Mouse (Mus musculus) olfactory bulb, adult 2 months (tissue): ENCODE results near the gene Ccdc9b. TPM values are rescaled to one million over a fixed set of nuclear protein-coding genes. Genes with fewer than 3 reads are reported as not detected.

Source experiments
- H3K27ac ChIP-seq: fragments of 200-500 bp; 2 replicates; pipeline ENCODE4 v1.5.1; 2012; ENCODE audit warnings: low read depth, low read length; ENCODE audit not compliant: insufficient read depth
- H3K4me1 ChIP-seq: fragments of 200-500 bp; 2 replicates; pipeline ENCODE4 v1.6.1; 2012; ENCODE audit warnings: low read length; ENCODE audit not compliant: control insufficient read depth, insufficient read depth
- H3K4me3 ChIP-seq: fragments of 200-500 bp; 2 replicates; pipeline ENCODE4 v1.5.1; 2012; ENCODE audit warnings: mild to moderate bottlenecking, low read depth, low read length, moderate library complexity; ENCODE audit not compliant: insufficient read depth
- CTCF ChIP-seq: fragments of 200-500 bp; IDR thresholded peaks from 2 replicates; pipeline ENCODE4 v1.5.1; 2012; ENCODE audit warnings: low read depth, mild to moderate bottlenecking, low read length, moderate library complexity; ENCODE audit not compliant: insufficient read depth
- POLR2A ChIP-seq: fragments of 200-500 bp; IDR thresholded peaks from 2 replicates; pipeline ENCODE4 v1.6.1; 2012; ENCODE audit warnings: mild to moderate bottlenecking, low read depth, low read length, moderate library complexity; ENCODE audit not compliant: insufficient read depth
- WGBS: fragments of 180-500 bp; shearing (Covaris S2); methylation state at CpG from one replicate; pipeline ENCODE4 v1.1.7; 2018; 5-methylcytosine and 5-hydroxymethylcytosine counted together
- polyA plus RNA-seq: library from polyadenylated mRNA; stranded (reverse); fragments of >200 nt; gene quantifications from 2 replicates; pipeline ENCODE4 v1.2.4, GENCODE M21; 2012; ENCODE audit warnings: low replicate concordance; ENCODE audit not compliant: missing spikeins, insufficient read depth, insufficient read length

Gene Ccdc9b
- polyA plus RNA-seq, 1 experiment = not detected

- peaks cover 24% of the 10 kb centered on the region for H3K4me1 ChIP-seq
- peak; percentile 79 for TF ChIP-seq POLR2A
- no peak for TF ChIP-seq CTCF
- WGBS = 7% methylated on average over 39 of the region's 39 CpGs
- H3K4me3 ChIP-seq = peak within 1 kb of the TSS; percentile 52
- peak within 1 kb of the TSS; percentile 77 for H3K27ac ChIP-seq
Measured at GRCm38 (mm10) chr2:118779504-118780480, 17.3 kb upstream of the Ccdc9b start, which contains the start of gene Disp2. Gene Disp2 (plus strand): TSS chr2:118779719.

- Histone ChIP-seq H3K4me3 (peak overlapping the region; percentile 52), H3K27ac (peak overlapping the region; percentile 77), H3K4me1 (peaks cover 24% of the 10 kb centered on the region)
- WGBS = 4% methylated on average over 10 of the region's 10 CpGs
- TF ChIP-seq CTCF = no peak
- no peak for TF ChIP-seq POLR2A
Measured at GRCm38 (mm10) chr2:118779065-118779464, 16.6 kb upstream of the Ccdc9b start.

- no peak for TF ChIP-seq POLR2A
- no peak for TF ChIP-seq CTCF
- Histone ChIP-seq H3K27ac (no peak overlapping the region), H3K4me1 (peaks cover 24% of the 10 kb centered on the region), H3K4me3 (no peak overlapping the region)
- 89% methylated on average over 4 of the region's 4 CpGs for WGBS
Measured at GRCm38 (mm10) chr2:118778418-118778817, 16.0 kb upstream of the Ccdc9b start.

GRCm38 (mm10) chr2:118776295-118776694 lies 13.8 kb upstream of the Ccdc9b start:
- Histone ChIP-seq H3K4me1 (peaks cover 22% of the 10 kb centered on the region), H3K27ac (peak overlapping the region; percentile 57), H3K4me3 (no peak overlapping the region)
- no peak for TF ChIP-seq CTCF
- TF ChIP-seq POLR2A = no peak
- 55% methylated on average over 2 of the region's 2 CpGs for WGBS

GRCm38 (mm10) chr2:118775846-118776245 lies 13.4 kb upstream of the Ccdc9b start:
- peak overlapping the region; percentile 57 for H3K27ac ChIP-seq
- 14% methylated on average over 4 of the region's 4 CpGs for WGBS

GRCm38 (mm10) chr2:118775396-118775795 lies 12.9 kb upstream of the Ccdc9b start:
- TF ChIP-seq POLR2A = no peak
- TF ChIP-seq CTCF = no peak
- WGBS = 35% methylated on average over 1 of the region's 1 CpGs
- Histone ChIP-seq H3K27ac (no peak overlapping the region), H3K4me3 (no peak overlapping the region), H3K4me1 (peaks cover 22% of the 10 kb centered on the region)

More at GRCm38 (mm10) chr2:118775846-118776245, 13.4 kb upstream of the Ccdc9b start:
- TF ChIP-seq POLR2A = no peak
- TF ChIP-seq CTCF = no peak
- Histone ChIP-seq H3K4me3 (no peak overlapping the region), H3K4me1 (peaks cover 22% of the 10 kb centered on the region)

- no peak overlapping the region for H3K27ac ChIP-seq
- TF ChIP-seq POLR2A (no peak), CTCF (no peak)
- no peak overlapping the region for H3K4me3 ChIP-seq
- 92% methylated on average over 2 of the region's 2 CpGs for WGBS
- peaks cover 22% of the 10 kb centered on the region for H3K4me1 ChIP-seq
Measured at GRCm38 (mm10) chr2:118774536-118774935, 12.1 kb upstream of the Ccdc9b start.

- WGBS = 82% methylated on average over 6 of the region's 6 CpGs
Measured at GRCm38 (mm10) chr2:118772158-118772874, 9.9 kb upstream of the Ccdc9b start, which contains the start of gene Phgr1. Gene Phgr1 (plus strand): TSS chr2:118772769.

More at GRCm38 (mm10) chr2:118772158-118772874, 9.9 kb upstream of the Ccdc9b start, which contains the start of gene Phgr1:
- Histone ChIP-seq H3K4me3 (no peak within 1 kb of the TSS), H3K27ac (no peak within 1 kb of the TSS), H3K4me1 (peaks cover 17% of the 10 kb centered on the region)
- TF ChIP-seq CTCF = no peak
- no peak for TF ChIP-seq POLR2A
